Mouse (Mus musculus): ENCODE results near the gene Aste1. TPM values are rescaled to one million over a fixed set of nuclear protein-coding genes. Genes with fewer than 3 reads are reported as not detected.

Gene Aste1
- polyA plus RNA-seq (2016; fragmentation: Nextera tagmentation; extraction: Ambion mirVana): 14.1 and 14.2 TPM in 2 replicates

- peak within 1 kb of the TSS; percentile 65 for H3K4me3 ChIP-seq
- peak within 1 kb of the TSS; percentile 60 for H3K9ac ChIP-seq
- H3K27me3 ChIP-seq (replicated peaks): no peaks in the 10 kb centered on the region
- no peaks in the 10 kb centered on the region for H3K9me3 ChIP-seq
- peaks cover 6% of the 10 kb centered on the region for H3K36me3 ChIP-seq
- H3K4me2 ChIP-seq (replicated peaks): peak within 1 kb of the TSS; percentile 64
- H3K27ac ChIP-seq: peak within 1 kb of the TSS; percentile 62
- ATAC-seq (ENCODE audit: low FRiP score, low read depth): peak; percentile 95
- peaks cover 7% of the 10 kb centered on the region for H3K4me1 ChIP-seq
- WGBS: under 1% methylated on average over 44 of the region's 44 CpGs
These were observed at the start of gene Aste1, which contains the start of gene Nek11 for GRCm38 (mm10) chr9:105395218-105395627. TSS of gene Aste1 (plus strand) at chr9:105395392. TSS of gene Nek11 (minus strand) at chr9:105395524.

DNA sequence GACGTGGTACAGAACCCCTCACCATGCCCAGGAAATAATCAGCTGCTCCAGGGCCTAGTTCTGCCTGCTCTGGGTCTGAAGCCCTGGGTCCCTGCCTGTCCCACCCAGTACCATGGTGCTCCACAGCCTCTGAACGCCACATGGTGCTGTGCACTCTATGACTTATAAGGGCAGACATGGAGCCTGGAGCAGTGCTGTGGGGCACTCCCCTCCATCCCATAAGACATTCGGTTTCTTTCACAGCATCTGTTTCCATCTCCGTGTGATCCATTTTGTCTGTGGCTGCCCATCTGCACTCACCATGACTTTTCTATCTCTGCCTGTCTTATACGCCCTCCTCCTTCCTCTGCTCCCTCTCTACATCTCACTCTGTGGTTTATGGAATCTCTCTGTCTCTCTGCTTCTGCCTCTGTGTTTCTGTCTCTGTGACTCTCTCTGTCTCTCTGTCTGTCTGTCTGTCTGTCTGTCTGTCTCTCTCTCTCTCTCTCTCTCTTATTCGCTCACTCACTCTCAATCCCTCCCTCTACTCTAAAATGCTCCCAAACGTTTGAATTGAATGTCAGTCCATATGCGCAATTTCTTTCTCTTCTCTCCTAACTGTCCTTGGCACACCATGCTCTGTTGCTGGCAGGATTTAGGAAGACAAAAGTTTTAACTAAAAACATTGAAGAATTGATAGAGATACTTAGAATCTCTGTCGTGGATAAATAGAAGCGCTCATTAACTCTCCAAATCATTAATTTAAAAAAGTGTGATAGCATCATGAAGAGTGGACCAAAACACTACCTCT is 46.8 kb upstream of the Aste1 start:
- no peak overlapping the region for H3K9ac ChIP-seq
- no peaks in the 10 kb centered on the region for H3K4me1 ChIP-seq
- H3K36me3 ChIP-seq: no peaks in the 10 kb centered on the region
- 76% methylated on average over 10 of the region's 10 CpGs for WGBS
- no peak overlapping the region for H3K27ac ChIP-seq
- ATAC-seq (ENCODE audit: low FRiP score, low read depth): no peak
- no peak overlapping the region for H3K4me2 ChIP-seq (replicated peaks)
- H3K9me3 ChIP-seq: no peaks in the 10 kb centered on the region
- H3K4me3 ChIP-seq: no peak overlapping the region
- H3K27me3 ChIP-seq (replicated peaks): no peaks in the 10 kb centered on the region

DNA sequence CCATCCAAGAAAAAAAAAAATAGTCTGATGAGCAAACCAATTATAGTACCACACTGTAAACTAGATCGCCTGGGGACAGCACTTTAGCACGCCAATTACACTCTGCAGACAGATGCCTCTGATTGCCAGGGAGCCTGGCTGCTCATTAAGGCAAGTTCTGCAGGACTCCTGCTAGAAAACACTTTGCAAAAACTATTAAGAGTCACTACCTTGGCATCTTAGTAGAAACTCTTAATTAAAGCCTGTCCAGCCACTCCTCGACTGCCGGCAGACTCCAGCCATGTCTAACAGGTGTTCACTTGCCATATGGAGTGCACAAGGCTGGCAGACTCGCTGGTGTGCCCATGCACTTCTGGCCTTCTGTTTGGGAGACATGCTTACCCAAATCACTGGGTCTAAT is 46.2 kb upstream of the Aste1 start:
- H3K4me1 ChIP-seq: no peaks in the 10 kb centered on the region
- no peaks in the 10 kb centered on the region for H3K27me3 ChIP-seq (replicated peaks)
- WGBS: 60% methylated on average over 5 of the region's 5 CpGs
- H3K36me3 ChIP-seq: no peaks in the 10 kb centered on the region
- H3K4me3 ChIP-seq: no peak overlapping the region
- H3K9ac ChIP-seq: no peak overlapping the region
- no peaks in the 10 kb centered on the region for H3K9me3 ChIP-seq
- no peak for ATAC-seq (ENCODE audit: low FRiP score, low read depth)
- H3K4me2 ChIP-seq (replicated peaks): no peak overlapping the region
- no peak overlapping the region for H3K27ac ChIP-seq

- Histone ChIP-seq H3K4me2 (replicated peaks) (no peak overlapping the region), H3K27me3 (replicated peaks) (no peaks in the 10 kb centered on the region), H3K36me3 (no peaks in the 10 kb centered on the region), H3K4me1 (no peaks in the 10 kb centered on the region), H3K9me3 (no peaks in the 10 kb centered on the region), H3K9ac (no peak overlapping the region), H3K27ac (no peak overlapping the region), H3K4me3 (no peak overlapping the region)
- 87% methylated on average over 2 of the region's 2 CpGs for WGBS
- ATAC-seq (ENCODE audit: low FRiP score, low read depth): no peak
These were observed 33.0 kb upstream of the Aste1 start for GRCm38 (mm10) chr9:105362181-105362580.

- Histone ChIP-seq H3K27me3 (replicated peaks) (no peaks in the 10 kb centered on the region), H3K9me3 (no peaks in the 10 kb centered on the region), H3K27ac (no peak overlapping the region), H3K36me3 (no peaks in the 10 kb centered on the region), H3K4me1 (no peaks in the 10 kb centered on the region), H3K4me2 (replicated peaks) (no peak overlapping the region), H3K9ac (no peak overlapping the region), H3K4me3 (no peak overlapping the region)
- no peak for ATAC-seq (ENCODE audit: low FRiP score, low read depth)
- WGBS: 74% methylated on average over 5 of the region's 5 CpGs
These were observed 31.5 kb upstream of the Aste1 start for GRCm38 (mm10) chr9:105363520-105364231.

GRCm38 (mm10) chr9:105366199-105366598 is 29.0 kb upstream of the Aste1 start:
- Histone ChIP-seq H3K4me3 (no peak overlapping the region), H3K9ac (no peak overlapping the region), H3K36me3 (no peaks in the 10 kb centered on the region), H3K4me2 (replicated peaks) (no peak overlapping the region), H3K4me1 (no peaks in the 10 kb centered on the region), H3K9me3 (no peaks in the 10 kb centered on the region), H3K27me3 (replicated peaks) (no peaks in the 10 kb centered on the region), H3K27ac (no peak overlapping the region)
- no peak for ATAC-seq (ENCODE audit: low FRiP score, low read depth)
- 92% methylated on average over 4 of the region's 4 CpGs for whole genome bisulfite sequencing

- Histone ChIP-seq H3K4me1 (no peaks in the 10 kb centered on the region), H3K27me3 (replicated peaks) (no peaks in the 10 kb centered on the region), H3K4me2 (replicated peaks) (no peak overlapping the region), H3K27ac (no peak overlapping the region), H3K9ac (no peak overlapping the region), H3K9me3 (no peaks in the 10 kb centered on the region), H3K4me3 (no peak overlapping the region), H3K36me3 (no peaks in the 10 kb centered on the region)
- ATAC-seq (ENCODE audit: low FRiP score, low read depth): no peak
- WGBS: 89% methylated on average over 3 of the region's 3 CpGs
These were observed 26.6 kb upstream of the Aste1 start for GRCm38 (mm10) chr9:105368605-105369004.

- no peak for ATAC-seq (ENCODE audit: low FRiP score, low read depth)
- Histone ChIP-seq H3K4me2 (replicated peaks) (no peak overlapping the region), H3K36me3 (no peaks in the 10 kb centered on the region), H3K4me1 (no peaks in the 10 kb centered on the region), H3K4me3 (no peak overlapping the region), H3K9me3 (no peaks in the 10 kb centered on the region), H3K27ac (no peak overlapping the region), H3K9ac (no peak overlapping the region), H3K27me3 (replicated peaks) (no peaks in the 10 kb centered on the region)
- 53% methylated on average over 5 of the region's 5 CpGs for WGBS
These were observed 20.8 kb upstream of the Aste1 start for GRCm38 (mm10) chr9:105374361-105374760.

GRCm38 (mm10) chr9:105376411-105376810 is 18.8 kb upstream of the Aste1 start:
- Histone ChIP-seq H3K4me2 (replicated peaks) (no peak overlapping the region), H3K4me1 (peaks cover 5% of the 10 kb centered on the region), H3K27me3 (replicated peaks) (no peaks in the 10 kb centered on the region), H3K4me3 (no peak overlapping the region), H3K36me3 (no peaks in the 10 kb centered on the region), H3K9ac (no peak overlapping the region), H3K27ac (no peak overlapping the region), H3K9me3 (no peaks in the 10 kb centered on the region)
- 75% methylated on average over 7 of the region's 7 CpGs for WGBS
- ATAC-seq (ENCODE audit: low FRiP score, low read depth): no peak

GRCm38 (mm10) chr9:105376954-105377530 is 18.1 kb upstream of the Aste1 start:
- no peaks in the 10 kb centered on the region for H3K27me3 ChIP-seq (replicated peaks)
- H3K4me2 ChIP-seq (replicated peaks): no peak overlapping the region
- no peak for ATAC-seq (ENCODE audit: low FRiP score, low read depth)
- H3K9ac ChIP-seq: no peak overlapping the region
- H3K36me3 ChIP-seq: no peaks in the 10 kb centered on the region
- H3K27ac ChIP-seq: no peak overlapping the region
- 77% methylated on average over 7 of the region's 7 CpGs for WGBS
- H3K4me1 ChIP-seq: peaks cover 5% of the 10 kb centered on the region
- no peak overlapping the region for H3K4me3 ChIP-seq
- H3K9me3 ChIP-seq: no peaks in the 10 kb centered on the region

- WGBS: 80% methylated on average over 3 of the region's 3 CpGs
- no peak overlapping the region for H3K9ac ChIP-seq
- no peaks in the 10 kb centered on the region for H3K9me3 ChIP-seq
- no peak overlapping the region for H3K4me3 ChIP-seq
- H3K4me1 ChIP-seq: peaks cover 5% of the 10 kb centered on the region
- H3K27me3 ChIP-seq (replicated peaks): no peaks in the 10 kb centered on the region
- H3K27ac ChIP-seq: no peak overlapping the region
- no peaks in the 10 kb centered on the region for H3K36me3 ChIP-seq
- ATAC-seq (ENCODE audit: low FRiP score, low read depth): no peak
- no peak overlapping the region for H3K4me2 ChIP-seq (replicated peaks)
These were observed 17.6 kb upstream of the Aste1 start for GRCm38 (mm10) chr9:105377622-105378021.

DNA sequence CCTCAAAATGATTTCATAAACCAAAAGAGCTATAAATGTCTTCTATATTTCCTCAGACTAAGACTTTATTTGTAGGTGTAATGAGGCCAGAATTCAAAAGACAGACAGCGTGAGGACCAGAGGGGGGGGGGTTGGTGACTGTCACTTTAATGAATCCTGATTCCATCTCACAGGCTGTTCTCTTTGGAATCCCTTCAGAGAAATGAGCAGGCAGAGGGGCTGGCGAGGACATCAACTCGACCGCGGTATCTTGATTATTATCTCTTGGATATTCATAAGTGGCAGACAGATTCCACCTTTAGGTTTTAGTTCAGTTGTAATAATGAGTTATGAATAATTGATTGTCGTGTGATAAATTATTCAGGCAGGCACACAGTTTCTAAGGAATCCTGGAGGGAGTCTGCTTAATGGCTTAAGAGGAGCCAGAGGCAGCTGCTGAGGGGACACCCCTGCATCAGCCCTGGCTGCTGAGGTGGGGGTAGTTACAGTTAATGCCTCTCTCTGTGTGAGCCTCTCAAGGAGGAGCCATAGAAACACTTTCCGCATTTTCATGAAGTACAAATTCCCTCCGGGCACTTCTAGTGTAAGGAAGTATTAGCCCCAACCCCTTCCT is 15.6 kb upstream of the Aste1 start:
- no peak overlapping the region for H3K27ac ChIP-seq
- no peak overlapping the region for H3K4me2 ChIP-seq (replicated peaks)
- no peaks in the 10 kb centered on the region for H3K9me3 ChIP-seq
- H3K9ac ChIP-seq: no peak overlapping the region
- H3K36me3 ChIP-seq: no peaks in the 10 kb centered on the region
- H3K4me3 ChIP-seq: no peak overlapping the region
- peak; percentile 80 for ATAC-seq (ENCODE audit: low FRiP score, low read depth)
- peaks cover 5% of the 10 kb centered on the region for H3K4me1 ChIP-seq
- H3K27me3 ChIP-seq (replicated peaks): no peaks in the 10 kb centered on the region
- WGBS: 69% methylated on average over 8 of the region's 8 CpGs
